Mouse (Mus musculus) C2C12 (cell line): Measurements from ENCODE around the gene Tnfsf13. TPM values are rescaled to one million over a fixed set of nuclear protein-coding genes. Genes with fewer than 3 reads are reported as not detected.
"Not testable (repeated sequence)": the region's sequence is repeated elsewhere in the genome, so short reads cannot be mapped to it uniquely, and the experiment has no call there.

Source experiments
- H3K27me3 ChIP-seq: one replicate; pipeline ENCODE4 v1.6.1; 2011; ENCODE audit not compliant: control insufficient read depth, insufficient read depth, insufficient read length
- H3K36me3 ChIP-seq: one replicate; pipeline ENCODE4 v1.6.1; 2011; ENCODE audit not compliant: control insufficient read depth, insufficient read depth
- H3K4me3 ChIP-seq: one replicate; pipeline ENCODE4 v1.5.1; 2011; ENCODE audit warnings: mild to moderate bottlenecking, control low read depth; ENCODE audit not compliant: poor library complexity, insufficient read depth, severe bottlenecking
- H3K79me2 ChIP-seq: one replicate; pipeline ENCODE4 v1.6.1; 2011; ENCODE audit not compliant: control insufficient read depth, insufficient read depth
- H3K79me3 ChIP-seq: one replicate; pipeline ENCODE4 v1.6.1; 2011; ENCODE audit warnings: low read depth, control low read depth
- H3ac ChIP-seq: one replicate; pipeline ENCODE3; 2011; ENCODE audit warnings: low read depth; ENCODE audit not compliant: control insufficient read depth, insufficient read length
- CEBPB ChIP-seq: IDR thresholded peaks from one replicate; pipeline ENCODE4 v1.6.1; 2011; ENCODE audit warnings: low read depth, mild to moderate bottlenecking, control low read depth, moderate library complexity
- CTCF ChIP-seq: IDR thresholded peaks from one replicate; pipeline ENCODE4 v1.5.1; 2011; ENCODE audit not compliant: control insufficient read depth, insufficient read depth, insufficient read length
- FOSL1 ChIP-seq: IDR thresholded peaks from one replicate; pipeline ENCODE4 v1.8.0; 2011; ENCODE audit warnings: mild to moderate bottlenecking, low read length; ENCODE audit not compliant: poor library complexity, insufficient read depth, severe bottlenecking
- MAX ChIP-seq: IDR thresholded peaks from one replicate; pipeline ENCODE4 v1.6.1; 2011; ENCODE audit warnings: mild to moderate bottlenecking, control low read depth
- MYOD1 ChIP-seq: IDR thresholded peaks from one replicate; pipeline ENCODE4 v1.6.1; 2011; ENCODE audit warnings: low read depth; ENCODE audit not compliant: control insufficient read depth, insufficient read length
- MYOG ChIP-seq: IDR thresholded peaks from one replicate; pipeline ENCODE4 v1.6.1; 2011; ENCODE audit not compliant: control insufficient read depth, insufficient read length; ENCODE audit errors: extremely low read depth
- USF1 ChIP-seq: IDR thresholded peaks from one replicate; pipeline ENCODE4 v1.6.1; 2011; ENCODE audit warnings: low read depth, mild to moderate bottlenecking, control low read depth, moderate library complexity
- polyA plus RNA-seq: library from polyadenylated mRNA; unstranded; fragments of >200 nt; fragmentation: generic; extraction: Trizol; gene quantifications from one replicate; pipeline ENCODE4 v1.2.1, GENCODE M21; 2012; ENCODE audit warnings: missing spikeins

Tnfsf13 gene
- polyA plus RNA-seq, 1 experiment = 0.28 TPM

- H3K36me3 ChIP-seq = no peaks in the 10 kb centered on the region
- no peaks in the 10 kb centered on the region for H3K79me3 ChIP-seq
- H3K27me3 ChIP-seq = no peaks in the 10 kb centered on the region
- no peak overlapping the region for H3K4me3 ChIP-seq
- no peak for TF ChIP-seq CEBPB
- H3K79me2 ChIP-seq = no peaks in the 10 kb centered on the region
- H3ac ChIP-seq = no peak overlapping the region
Measured at GRCm38 (mm10) chr11:69706775-69707479, 21.3 kb upstream of the Tnfsf13 start.

- no peak overlapping the region for H3ac ChIP-seq
- H3K79me2 ChIP-seq = no peaks in the 10 kb centered on the region
- H3K4me3 ChIP-seq = no peak overlapping the region
- H3K79me3 ChIP-seq = no peaks in the 10 kb centered on the region
- no peaks in the 10 kb centered on the region for H3K27me3 ChIP-seq
- H3K36me3 ChIP-seq = no peaks in the 10 kb centered on the region
- TF ChIP-seq USF1 = no peak
- TF ChIP-seq FOSL1 = no peak
- no peak for TF ChIP-seq MYOD1
- TF ChIP-seq MYOG = no peak
- no peak for TF ChIP-seq MAX
- TF ChIP-seq CEBPB = no peak
- no peak for TF ChIP-seq CTCF
Measured at GRCm38 (mm10) chr11:69704613-69705010, 19.0 kb upstream of the Tnfsf13 start.

GRCm38 (mm10) chr11:69703814-69704612 lies 18.4 kb upstream of the Tnfsf13 start:
- Histone ChIP-seq H3K79me3 (no peaks in the 10 kb centered on the region), H3K27me3 (no peaks in the 10 kb centered on the region), H3K36me3 (no peaks in the 10 kb centered on the region), H3ac (no peak overlapping the region), H3K4me3 (no peak overlapping the region), H3K79me2 (no peaks in the 10 kb centered on the region)
- TF ChIP-seq MAX (no peak), MYOD1 (no peak), MYOG (no peak), FOSL1 (no peak), USF1 (no peak), CEBPB (no peak), CTCF (no peak)

- H3K27me3 ChIP-seq, H3K79me3 ChIP-seq, H3K79me2 ChIP-seq, H3ac ChIP-seq, H3K4me3 ChIP-seq, H3K36me3 ChIP-seq: not testable (repeated sequence)
Measured at GRCm38 (mm10) chr11:69703381-69703780, 17.8 kb upstream of the Tnfsf13 start.

GRCm38 (mm10) chr11:69702886-69703285 lies 17.3 kb upstream of the Tnfsf13 start:
- not testable (repeated sequence) for H3K36me3 ChIP-seq, H3K79me3 ChIP-seq

GRCm38 (mm10) chr11:69699595-69699994 lies 14.0 kb upstream of the Tnfsf13 start:
- no peaks in the 10 kb centered on the region for H3K27me3 ChIP-seq
- H3ac ChIP-seq = no peak overlapping the region
- no peak overlapping the region for H3K4me3 ChIP-seq
- no peaks in the 10 kb centered on the region for H3K79me3 ChIP-seq
- no peaks in the 10 kb centered on the region for H3K36me3 ChIP-seq
- no peaks in the 10 kb centered on the region for H3K79me2 ChIP-seq
- TF ChIP-seq USF1 = no peak
- TF ChIP-seq MAX = no peak
- no peak for TF ChIP-seq CTCF
- TF ChIP-seq FOSL1 = no peak
- TF ChIP-seq MYOD1 = no peak
- TF ChIP-seq CEBPB = no peak
- no peak for TF ChIP-seq MYOG

More at GRCm38 (mm10) chr11:69702886-69703285, 17.3 kb upstream of the Tnfsf13 start:
- not testable (repeated sequence) for H3K4me3 ChIP-seq, H3K79me2 ChIP-seq, H3K27me3 ChIP-seq, H3ac ChIP-seq
